Mouse (Mus musculus): ENCODE results near the gene Clcf1.
A peak's percentile ranks its signal among the peaks of the same experiment; 100 is the strongest.

Clcf1 gene

GRCm38 (mm10) chr19:4264171-4264780 lies 50.2 kb downstream of the Clcf1 start:
- DNase-seq (ENCODE audit: low read depth, low spot score) = no peak
- H3K27me3 ChIP-seq (ENCODE audit: control insufficient read depth, insufficient read depth, low read length, poor library complexity, severe bottlenecking) = no peaks in the 10 kb centered on the region
- H3K36me3 ChIP-seq (ENCODE audit: control insufficient read depth, insufficient read depth, low read length, poor library complexity, severe bottlenecking) = no peaks in the 10 kb centered on the region; the same call in 1 of the 2 replicates

GRCm38 (mm10) chr19:4265956-4266355 lies 51.9 kb downstream of the Clcf1 start:
- Histone ChIP-seq H3K36me3 (ENCODE audit: control insufficient read depth, insufficient read depth, low read length, poor library complexity, severe bottlenecking) (no peaks in the 10 kb centered on the region; the same call in 1 of the 2 replicates), H3K27me3 (ENCODE audit: control insufficient read depth, insufficient read depth, low read length, poor library complexity, severe bottlenecking) (no peaks in the 10 kb centered on the region)
- DNase-seq (ENCODE audit: low read depth, low spot score) = peak; percentile 53

GRCm38 (mm10) chr19:4268566-4269361 lies 54.7 kb downstream of the Clcf1 start, which contains the start of gene Ssh3:
Gene Ssh3, minus strand, starts transcription at chr19:4269180.
- Histone ChIP-seq H3K27me3 (ENCODE audit: control insufficient read depth, insufficient read depth, low read length, poor library complexity, severe bottlenecking) (no peaks in the 10 kb centered on the region), H3K36me3 (ENCODE audit: control insufficient read depth, insufficient read depth, low read length, poor library complexity, severe bottlenecking) (no peaks in the 10 kb centered on the region; the same call in 1 of the 2 replicates)
- peak; percentile 77 for DNase-seq (ENCODE audit: low read depth, low spot score)

- DNase-seq (ENCODE audit: low read depth, low spot score) = no peak
- no peaks in the 10 kb centered on the region; the same call in 1 of the 2 replicates for H3K36me3 ChIP-seq (ENCODE audit: control insufficient read depth, insufficient read depth, low read length, poor library complexity, severe bottlenecking)
- no peaks in the 10 kb centered on the region for H3K27me3 ChIP-seq (ENCODE audit: control insufficient read depth, insufficient read depth, low read length, poor library complexity, severe bottlenecking)
These were observed 56.1 kb downstream of the Clcf1 start for GRCm38 (mm10) chr19:4270187-4270586.

GRCm38 (mm10) chr19:4270972-4271371 lies 56.9 kb downstream of the Clcf1 start:
- H3K36me3 ChIP-seq (ENCODE audit: control insufficient read depth, insufficient read depth, low read length, poor library complexity, severe bottlenecking) = no peaks in the 10 kb centered on the region
- no peaks in the 10 kb centered on the region for H3K27me3 ChIP-seq (ENCODE audit: control insufficient read depth, insufficient read depth, low read length, poor library complexity, severe bottlenecking)
- DNase-seq (ENCODE audit: low read depth, low spot score) = no peak
